Mouse (Mus musculus) embryonic fibroblast, embryonic 13.5 days (primary cell): ENCODE measurements around the gene 4931417E11Rik.

Experiments
- CTCF ChIP-seq: IDR thresholded peaks from 2 replicates; pipeline ENCODE4 v1.5.1; 2011; ENCODE audit warnings: mild to moderate bottlenecking, control low read depth, low read length, moderate library complexity, borderline replicate concordance; ENCODE audit not compliant: insufficient read depth
- POLR2A ChIP-seq: IDR thresholded peaks from 2 replicates; pipeline ENCODE4 v1.6.1; 2011; ENCODE audit warnings: low read depth, mild to moderate bottlenecking, control low read depth, low read length, moderate library complexity

GRCm38 (mm10) chr6:73462543-73462942 lies 6.9 kb downstream of the 4931417E11Rik start:
- TF ChIP-seq CTCF: no peak
- TF ChIP-seq POLR2A: no peak
